Mouse (Mus musculus) hindbrain, embryonic 13.5 days (tissue): ENCODE data around the gene Ppm1m. TPM values are rescaled to one million over a fixed set of nuclear protein-coding genes. Genes with fewer than 3 reads are reported as not detected.

Experiments
- ATAC-seq: fragments of 200-750 bp; cut with Nextera tagmentation; 2 replicates; pipeline ENCODE4 v1.8.0; 2017; ENCODE audit warnings: moderate TSS enrichment; ENCODE audit not compliant: low FRiP score
- H3K27ac ChIP-seq: fragments of 300-500 bp; sonication (generic); 2 replicates; pipeline ENCODE4 v1.5.1; 2015; ENCODE audit warnings: inconsistent platforms, mild to moderate bottlenecking, moderate library complexity
- H3K27me3 ChIP-seq: fragments of 300-500 bp; sonication (generic); 2 replicates; pipeline ENCODE4 v1.6.1; 2015; ENCODE audit warnings: mild to moderate bottlenecking, inconsistent platforms
- H3K36me3 ChIP-seq: fragments of 300-500 bp; sonication (generic); 2 replicates; pipeline ENCODE4 v1.6.1; 2015; ENCODE audit warnings: mild to moderate bottlenecking, inconsistent platforms
- H3K4me1 ChIP-seq: fragments of 300-500 bp; sonication (generic); replicated peaks from 2 replicates; pipeline ENCODE4 v1.6.1; 2015; ENCODE audit warnings: inconsistent platforms
- H3K4me2 ChIP-seq: fragments of 300-500 bp; sonication (generic); 2 replicates; pipeline ENCODE4 v1.6.1; 2015; ENCODE audit warnings: inconsistent platforms, mild to moderate bottlenecking, moderate library complexity
- H3K4me3 ChIP-seq: fragments of 300-500 bp; sonication (generic); 2 replicates; pipeline ENCODE4 v1.5.1; 2015; ENCODE audit warnings: mild to moderate bottlenecking, inconsistent platforms
- H3K9ac ChIP-seq: fragments of 300-500 bp; sonication (generic); 2 replicates; pipeline ENCODE4 v1.6.1; 2015; ENCODE audit warnings: mild to moderate bottlenecking, inconsistent platforms
- H3K9me3 ChIP-seq: fragments of 300-500 bp; sonication (generic); 2 replicates; pipeline ENCODE4 v1.6.1; 2016; ENCODE audit warnings: inconsistent platforms
- WGBS: fragments of 180-500 bp; shearing (Covaris S2); methylation state at CpG from one replicate; pipeline ENCODE4 v1.1.7; 2015; 5-methylcytosine and 5-hydroxymethylcytosine counted together
- polyA plus RNA-seq: library from polyadenylated mRNA; unstranded; fragments of >200 nt; fragmentation: Nextera tagmentation; extraction: Ambion mirVana; gene quantifications from 2 replicates; pipeline ENCODE4 v1.2.1, GENCODE M21; 2015

Ppm1m gene
- polyA plus RNA-seq, 1 experiment from 2014 or later, result 19.0 TPM

DNA sequence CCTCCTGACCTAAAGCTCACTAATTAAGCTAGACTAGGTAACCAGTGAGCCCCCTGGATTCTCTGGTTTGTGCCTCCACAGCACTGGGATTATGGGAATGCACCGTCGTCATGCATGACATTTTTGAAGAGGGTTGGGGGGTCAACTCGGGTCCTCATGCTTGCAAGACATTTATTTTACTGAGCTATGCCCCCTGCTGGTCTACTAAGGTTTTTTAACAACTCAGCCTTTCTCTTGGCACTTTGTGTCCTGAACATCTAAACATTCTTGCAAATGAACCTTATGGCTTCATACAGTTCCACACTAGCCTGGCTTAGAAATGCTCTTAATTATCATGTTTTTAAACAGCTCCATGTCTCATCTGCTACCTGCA is 31.2 kb upstream of the Ppm1m start:
- Histone ChIP-seq H3K27me3 (peaks cover 2% of the 10 kb centered on the region; the same call in 1 of the 2 replicates), H3K4me1 (peaks cover 9% of the 10 kb centered on the region; the same call in 1 of the 2 replicates), H3K9me3 (no peaks in the 10 kb centered on the region), H3K27ac (no peak overlapping the region), H3K36me3 (peaks cover 35% of the 10 kb centered on the region), H3K9ac (no peak overlapping the region), H3K4me3 (no peak overlapping the region), H3K4me2 (no peak overlapping the region)
- WGBS, result 56% methylated on average over 3 of the region's 3 CpGs
- no peak for ATAC-seq

- H3K4me1 ChIP-seq, result peaks cover 11% of the 10 kb centered on the region; the same call in 1 of the 2 replicates
- H3K4me2 ChIP-seq, result no peak overlapping the region
- peaks cover 30% of the 10 kb centered on the region for H3K36me3 ChIP-seq
- no peak overlapping the region for H3K27ac ChIP-seq
- no peaks in the 10 kb centered on the region for H3K9me3 ChIP-seq
- no peak overlapping the region for H3K9ac ChIP-seq
- 82% methylated on average over 9 of the region's 9 CpGs for WGBS
- no peak for ATAC-seq
- H3K27me3 ChIP-seq, result peaks cover 7% of the 10 kb centered on the region
- H3K4me3 ChIP-seq, result no peak overlapping the region
Measured at GRCm38 (mm10) chr9:106230051-106230733, 30.6 kb upstream of the Ppm1m start.

DNA sequence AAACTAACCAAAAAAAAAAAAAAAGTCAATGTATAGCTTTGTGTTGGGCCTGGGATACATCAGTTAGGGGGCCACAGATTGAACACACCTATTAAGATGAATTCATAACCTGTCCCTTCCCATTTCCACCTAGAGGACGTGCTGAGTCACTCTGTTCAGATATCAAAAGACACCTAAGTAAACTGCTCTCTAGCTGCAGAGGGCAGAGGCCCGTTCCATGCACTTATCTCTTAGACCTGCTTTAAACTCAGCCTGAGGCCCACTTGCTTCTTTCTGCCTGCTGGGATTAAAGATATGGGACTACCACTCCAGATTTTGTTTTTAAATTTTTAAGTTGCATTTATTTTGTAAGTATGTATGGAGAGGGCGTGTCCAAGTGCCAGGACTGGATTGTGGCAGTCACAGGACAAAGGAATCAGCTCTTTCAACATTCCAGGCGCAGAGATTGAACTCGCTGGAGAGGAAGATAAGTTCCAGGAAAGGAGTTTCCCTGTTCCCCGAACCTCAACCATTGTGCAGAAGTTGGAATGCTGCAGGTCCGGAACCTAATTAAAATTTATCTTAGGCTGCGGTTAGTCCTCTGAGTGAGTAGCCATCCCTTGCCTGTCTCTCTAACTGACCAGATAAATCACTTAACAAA is 28.4 kb upstream of the Ppm1m start:
- 73% methylated on average over 8 of the region's 8 CpGs for WGBS
- peaks cover 7% of the 10 kb centered on the region for H3K36me3 ChIP-seq
- peaks cover 16% of the 10 kb centered on the region for H3K27me3 ChIP-seq
- no peak overlapping the region for H3K4me2 ChIP-seq
- H3K9ac ChIP-seq, result no peak overlapping the region
- H3K4me3 ChIP-seq, result no peak overlapping the region
- ATAC-seq, result no peak
- H3K27ac ChIP-seq, result no peak overlapping the region
- H3K9me3 ChIP-seq, result no peaks in the 10 kb centered on the region
- H3K4me1 ChIP-seq, result peaks cover 11% of the 10 kb centered on the region; the same call in 1 of the 2 replicates

DNA sequence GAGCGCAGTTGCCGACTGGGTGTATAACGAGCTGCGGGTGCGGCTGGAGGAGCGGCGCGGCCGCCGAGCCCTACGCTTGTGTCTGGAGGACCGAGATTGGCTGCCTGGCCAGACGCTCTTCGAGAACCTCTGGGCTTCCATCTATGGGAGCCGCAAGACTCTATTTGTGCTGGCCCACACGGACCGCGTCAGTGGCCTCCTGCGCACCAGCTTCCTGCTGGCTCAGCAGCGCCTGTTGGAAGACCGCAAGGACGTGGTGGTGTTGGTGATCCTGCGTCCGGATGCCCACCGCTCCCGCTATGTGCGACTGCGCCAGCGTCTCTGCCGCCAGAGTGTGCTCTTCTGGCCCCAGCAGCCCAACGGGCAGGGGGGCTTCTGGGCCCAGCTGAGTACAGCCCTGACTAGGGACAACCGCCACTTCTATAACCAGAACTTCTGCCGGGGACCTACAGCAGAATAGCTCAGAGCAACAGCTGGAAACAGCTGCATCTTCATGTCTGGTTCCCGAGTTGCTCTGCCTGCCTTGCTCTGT is 26.7 kb upstream of the Ppm1m start:
- Histone ChIP-seq H3K4me3 (peak overlapping the region; percentile 40), H3K36me3 (no peaks in the 10 kb centered on the region), H3K4me2 (peak overlapping the region; percentile 65), H3K9me3 (no peaks in the 10 kb centered on the region), H3K27me3 (peaks cover 16% of the 10 kb centered on the region), H3K4me1 (peaks cover 11% of the 10 kb centered on the region; the same call in 1 of the 2 replicates), H3K9ac (peak overlapping the region; percentile 72), H3K27ac (peak overlapping the region; percentile 55; the same call in 1 of the 2 replicates)
- 7% methylated on average over 34 of the region's 34 CpGs for WGBS
- peak; percentile 83 for ATAC-seq

DNA sequence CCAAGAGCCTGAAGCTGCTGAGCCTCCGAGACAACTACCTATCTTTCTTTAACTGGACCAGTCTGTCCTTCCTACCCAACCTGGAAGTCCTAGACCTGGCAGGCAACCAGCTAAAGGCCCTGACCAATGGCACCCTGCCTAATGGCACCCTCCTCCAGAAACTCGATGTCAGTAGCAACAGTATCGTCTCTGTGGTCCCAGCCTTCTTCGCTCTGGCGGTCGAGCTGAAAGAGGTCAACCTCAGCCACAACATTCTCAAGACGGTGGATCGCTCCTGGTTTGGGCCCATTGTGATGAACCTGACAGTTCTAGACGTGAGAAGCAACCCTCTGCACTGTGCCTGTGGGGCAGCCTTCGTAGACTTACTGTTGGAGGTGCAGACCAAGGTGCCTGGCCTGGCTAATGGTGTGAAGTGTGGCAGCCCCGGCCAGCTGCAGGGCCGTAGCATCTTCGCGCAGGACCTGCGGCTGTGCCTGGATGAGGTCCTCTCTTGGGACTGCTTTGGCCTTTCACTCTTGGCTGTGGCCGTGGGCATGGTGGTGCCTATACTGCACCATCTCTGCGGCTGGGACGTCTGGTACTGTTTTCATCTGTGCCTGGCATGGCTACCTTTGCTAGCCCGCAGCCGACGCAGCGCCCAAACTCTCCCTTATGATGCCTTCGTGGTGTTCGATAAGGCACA is 26.1 kb upstream of the Ppm1m start:
- Histone ChIP-seq H3K27me3 (peaks cover 16% of the 10 kb centered on the region), H3K4me3 (peak overlapping the region; percentile 40), H3K9me3 (no peaks in the 10 kb centered on the region), H3K4me1 (peaks cover 11% of the 10 kb centered on the region; the same call in 1 of the 2 replicates), H3K9ac (peak overlapping the region; percentile 72), H3K4me2 (peak overlapping the region; percentile 65), H3K36me3 (no peaks in the 10 kb centered on the region), H3K27ac (0 out of 2 replicates have a peak overlapping the region, but pooled peaks have one; percentile 55)
- 59% methylated on average over 24 of the region's 24 CpGs for WGBS
- ATAC-seq, result peak; percentile 40

GRCm38 (mm10) chr9:106222994-106223393 is 23.4 kb upstream of the Ppm1m start:
- Histone ChIP-seq H3K36me3 (no peaks in the 10 kb centered on the region), H3K4me1 (peaks cover 11% of the 10 kb centered on the region; the same call in 1 of the 2 replicates), H3K27ac (no peak overlapping the region), H3K9me3 (no peaks in the 10 kb centered on the region), H3K9ac (no peak overlapping the region; the same call in 1 of the 2 replicates), H3K27me3 (peaks cover 16% of the 10 kb centered on the region), H3K4me3 (no peak overlapping the region), H3K4me2 (no peak overlapping the region)
- no peak for ATAC-seq
- 96% methylated on average over 4 of the region's 4 CpGs for WGBS

DNA sequence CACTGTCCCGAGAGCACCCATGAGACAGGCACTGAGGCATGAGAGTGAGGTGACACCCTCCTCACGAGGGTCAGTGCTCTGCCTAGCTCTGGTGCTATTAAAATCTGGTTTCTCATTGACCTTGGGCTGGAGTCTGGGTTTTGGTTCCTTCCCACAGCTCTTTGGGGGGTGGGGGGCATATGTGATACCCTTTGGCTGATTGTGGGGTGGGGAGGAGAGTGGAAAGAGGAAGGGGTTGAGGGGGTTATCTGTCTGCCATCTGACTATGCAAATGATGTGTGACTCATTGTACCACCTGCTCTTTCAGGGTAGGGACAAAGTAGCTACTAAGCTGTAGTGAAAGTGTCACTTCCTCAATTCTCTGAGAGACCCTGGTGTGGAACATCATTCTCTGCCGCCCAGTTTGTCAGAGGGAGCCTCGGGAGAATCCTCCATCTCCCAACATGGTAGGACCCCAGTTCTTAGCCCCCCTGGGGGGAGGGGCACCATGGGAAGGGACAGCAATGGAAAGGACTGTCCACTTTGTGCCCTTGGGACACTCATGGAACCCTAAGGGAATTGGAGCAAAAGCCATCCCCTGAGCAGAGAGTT is 22.8 kb upstream of the Ppm1m start, which contains the start of gene Tlr9:
Gene Tlr9, plus strand, starts transcription at position 338 of the 591 bp plus-strand sequence.
- no peak within 1 kb of the TSS for H3K4me2 ChIP-seq
- no peak within 1 kb of the TSS for H3K27ac ChIP-seq
- WGBS, result 85% methylated on average over 4 of the region's 4 CpGs
- H3K9me3 ChIP-seq, result no peaks in the 10 kb centered on the region
- no peak for ATAC-seq
- H3K4me1 ChIP-seq, result peaks cover 11% of the 10 kb centered on the region; the same call in 1 of the 2 replicates
- no peak within 1 kb of the TSS for H3K4me3 ChIP-seq
- H3K9ac ChIP-seq, result no peak within 1 kb of the TSS; the same call in 1 of the 2 replicates
- peaks cover 16% of the 10 kb centered on the region for H3K27me3 ChIP-seq
- no peaks in the 10 kb centered on the region for H3K36me3 ChIP-seq

GRCm38 (mm10) chr9:106220894-106221523 is 21.5 kb upstream of the Ppm1m start:
- Histone ChIP-seq H3K9me3 (no peaks in the 10 kb centered on the region), H3K27me3 (peaks cover 16% of the 10 kb centered on the region), H3K4me1 (peaks cover 5% of the 10 kb centered on the region; the same call in 1 of the 2 replicates), H3K4me3 (no peak overlapping the region), H3K9ac (no peak overlapping the region), H3K4me2 (no peak overlapping the region), H3K36me3 (0 out of 2 replicates have a peak, but pooled peaks cover 5% of the 10 kb centered on the region), H3K27ac (no peak overlapping the region)
- 71% methylated on average over 8 of the region's 8 CpGs for WGBS
- no peak for ATAC-seq

- Histone ChIP-seq H3K4me2 (no peak overlapping the region), H3K27ac (no peak overlapping the region), H3K9me3 (no peaks in the 10 kb centered on the region), H3K36me3 (peaks cover 39% of the 10 kb centered on the region), H3K9ac (no peak overlapping the region), H3K4me3 (no peak overlapping the region), H3K4me1 (0 out of 2 replicates have a peak, but pooled peaks cover 4% of the 10 kb centered on the region), H3K27me3 (no peaks in the 10 kb centered on the region)
- WGBS, result 84% methylated on average over 7 of the region's 7 CpGs
- ATAC-seq, result no peak
Measured at GRCm38 (mm10) chr9:106216971-106217370, 17.4 kb upstream of the Ppm1m start.

DNA sequence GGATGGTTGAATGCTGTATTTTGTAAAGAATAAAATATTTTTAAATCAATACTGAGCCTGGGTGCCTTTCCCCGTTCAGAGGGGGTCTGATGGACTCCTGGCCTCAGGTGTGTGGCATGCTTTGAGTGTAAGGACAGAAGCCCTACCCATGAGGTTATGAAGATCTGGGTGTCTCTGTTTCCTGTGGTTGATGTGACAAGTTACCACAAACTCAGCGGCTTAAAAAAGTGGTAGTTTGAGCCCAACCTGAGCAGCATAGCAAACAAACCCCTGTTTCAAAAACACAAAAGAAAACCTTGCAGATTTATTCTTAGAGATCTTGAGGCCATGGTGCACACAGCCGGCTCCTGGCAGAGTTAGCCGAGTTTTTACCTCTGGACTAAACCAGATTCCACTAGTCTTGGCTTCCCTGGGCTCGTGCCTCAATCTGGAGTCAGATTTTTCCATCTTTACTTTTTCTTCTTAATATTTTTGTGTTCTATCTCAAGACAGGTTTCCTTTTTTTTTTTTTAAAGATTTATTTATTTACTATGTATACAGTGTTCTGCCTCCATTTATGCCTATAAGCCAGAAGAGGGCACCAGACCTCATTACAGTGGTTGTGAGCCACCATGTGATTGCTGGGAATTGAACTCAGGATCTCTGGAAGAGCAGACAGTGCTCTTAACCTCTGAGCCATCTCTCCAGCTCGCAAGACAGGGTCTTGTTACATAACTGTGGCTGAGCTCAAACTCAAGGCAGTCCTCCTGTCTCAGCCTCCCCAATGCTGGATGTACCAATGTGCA is 16.0 kb upstream of the Ppm1m start:
- Histone ChIP-seq H3K27ac (no peak overlapping the region), H3K4me2 (no peak overlapping the region), H3K36me3 (peaks cover 39% of the 10 kb centered on the region), H3K4me3 (no peak overlapping the region), H3K9me3 (no peaks in the 10 kb centered on the region), H3K9ac (no peak overlapping the region), H3K4me1 (peaks cover 14% of the 10 kb centered on the region), H3K27me3 (no peaks in the 10 kb centered on the region)
- 85% methylated on average over 6 of the region's 6 CpGs for WGBS
- no peak for ATAC-seq

GRCm38 (mm10) chr9:106212594-106212981 is 13.0 kb upstream of the Ppm1m start:
- peaks cover 54% of the 10 kb centered on the region for H3K36me3 ChIP-seq
- no peak overlapping the region for H3K4me3 ChIP-seq
- H3K4me2 ChIP-seq, result no peak overlapping the region
- ATAC-seq, result peak; percentile 19; the same call in 1 of the 2 replicates
- no peaks in the 10 kb centered on the region for H3K27me3 ChIP-seq
- H3K9ac ChIP-seq, result no peak overlapping the region
- peaks cover 14% of the 10 kb centered on the region for H3K4me1 ChIP-seq
- WGBS, result 90% methylated on average over 12 of the region's 12 CpGs
- H3K9me3 ChIP-seq, result no peaks in the 10 kb centered on the region
- no peak overlapping the region for H3K27ac ChIP-seq
